Mouse (Mus musculus) midbrain, embryonic 10.5 days (tissue): Measurements from ENCODE around the gene Gad2. TPM values are rescaled to one million over a fixed set of nuclear protein-coding genes. Genes with fewer than 3 reads are reported as not detected.

Experiments used
- DNase-seq: peaks from one replicate; pipeline ENCODE4 v3.0.0-alpha.2; 2017; ENCODE audit warnings: low spot score
- H3K27ac ChIP-seq: fragments of 300-500 bp; sonication (generic); replicated peaks from 2 replicates; pipeline ENCODE4 v1.5.1; 2016; ENCODE audit warnings: mild to moderate bottlenecking
- H3K27me3 ChIP-seq: fragments of 300-500 bp; sonication (generic); 2 replicates; pipeline ENCODE4 v1.6.1; 2016; ENCODE audit warnings: low read depth, mild to moderate bottlenecking; ENCODE audit not compliant: poor library complexity, severe bottlenecking
- H3K36me3 ChIP-seq: fragments of 300-500 bp; sonication (generic); 2 replicates; pipeline ENCODE4 v1.6.1; 2016; ENCODE audit warnings: mild to moderate bottlenecking, moderate library complexity
- H3K4me1 ChIP-seq: fragments of 300-500 bp; sonication (generic); 2 replicates; pipeline ENCODE4 v1.6.1; 2016
- H3K4me3 ChIP-seq: fragments of 300-500 bp; sonication (generic); 2 replicates; pipeline ENCODE4 v1.5.1; 2016; ENCODE audit warnings: mild to moderate bottlenecking, moderate library complexity
- H3K9me3 ChIP-seq: fragments of 300-500 bp; sonication (generic); replicated peaks from 2 replicates; pipeline ENCODE4 v1.6.1; 2016; ENCODE audit warnings: mild to moderate bottlenecking
- WGBS: fragments of 180-500 bp; shearing (Covaris S2); methylation state at CpG from one replicate; pipeline ENCODE4 v1.1.7; 2016; 5-methylcytosine and 5-hydroxymethylcytosine counted together
- polyA plus RNA-seq: library from polyadenylated mRNA; unstranded; fragments of >200 nt; fragmentation: Nextera tagmentation; extraction: Ambion mirVana; gene quantifications from 2 replicates; pipeline ENCODE4 v1.2.1, GENCODE M21; 2016

Gad2 gene
- polyA plus RNA-seq, 1 experiment from 2014 or later = 4.0 TPM

DNA sequence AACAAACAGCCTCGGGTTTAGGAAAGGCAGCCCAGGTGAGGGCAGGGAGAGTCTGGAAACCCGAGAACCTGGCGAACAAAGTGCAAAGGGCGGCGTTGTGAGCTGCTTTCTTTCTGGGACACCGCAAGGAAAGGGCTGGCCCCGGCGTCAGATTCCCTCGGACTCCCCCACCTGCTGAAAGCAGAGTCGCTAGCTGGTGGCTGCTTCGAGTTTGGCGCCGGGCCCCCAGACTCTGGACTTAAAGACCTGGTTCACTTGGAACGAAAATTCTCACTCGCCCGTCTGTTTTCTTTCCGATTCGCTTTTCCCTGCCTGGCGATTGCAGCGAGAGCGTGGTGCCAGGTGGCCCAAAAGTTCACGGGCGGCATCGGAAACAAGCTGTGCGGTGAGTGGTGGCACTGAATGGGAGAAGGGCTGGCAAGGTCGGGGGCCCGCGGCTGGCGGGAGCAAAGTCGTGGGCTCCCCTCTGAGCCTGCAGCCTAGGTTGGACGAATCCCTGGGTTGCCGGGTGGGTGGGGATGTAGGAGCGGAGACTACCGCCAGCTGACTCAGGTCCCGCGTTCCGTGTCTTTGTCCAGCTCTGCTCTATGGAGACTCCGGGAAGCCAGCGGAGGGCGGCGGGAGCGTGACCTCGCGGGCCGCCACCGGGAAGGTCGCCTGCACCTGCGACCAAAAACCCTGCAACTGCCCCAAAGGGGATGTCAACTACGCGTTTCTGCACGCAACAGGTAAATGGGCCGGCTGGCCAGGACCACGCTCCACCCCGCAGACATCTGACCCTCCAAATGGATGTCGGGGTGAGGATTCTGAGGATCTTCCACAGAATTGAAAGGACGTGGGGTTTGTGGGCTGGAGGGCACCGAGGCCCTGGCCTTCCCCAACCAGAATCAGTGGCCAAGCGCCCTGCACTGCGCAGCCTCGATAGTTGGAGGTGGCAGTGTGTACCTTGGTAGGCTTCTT, 1.4 kb downstream of the Gad2 start:
- under 1% methylated on average over 60 of the region's 60 CpGs for WGBS
- Histone ChIP-seq H3K9me3 (no peaks in the 10 kb centered on the region), H3K36me3 (no peaks in the 10 kb centered on the region), H3K27me3 (peaks cover 100% of the 10 kb centered on the region), H3K27ac (peak overlapping the region; percentile 68), H3K4me3 (peak overlapping the region; percentile 56), H3K4me1 (peaks cover 47% of the 10 kb centered on the region)
- peak; percentile 50 for DNase-seq

DNA sequence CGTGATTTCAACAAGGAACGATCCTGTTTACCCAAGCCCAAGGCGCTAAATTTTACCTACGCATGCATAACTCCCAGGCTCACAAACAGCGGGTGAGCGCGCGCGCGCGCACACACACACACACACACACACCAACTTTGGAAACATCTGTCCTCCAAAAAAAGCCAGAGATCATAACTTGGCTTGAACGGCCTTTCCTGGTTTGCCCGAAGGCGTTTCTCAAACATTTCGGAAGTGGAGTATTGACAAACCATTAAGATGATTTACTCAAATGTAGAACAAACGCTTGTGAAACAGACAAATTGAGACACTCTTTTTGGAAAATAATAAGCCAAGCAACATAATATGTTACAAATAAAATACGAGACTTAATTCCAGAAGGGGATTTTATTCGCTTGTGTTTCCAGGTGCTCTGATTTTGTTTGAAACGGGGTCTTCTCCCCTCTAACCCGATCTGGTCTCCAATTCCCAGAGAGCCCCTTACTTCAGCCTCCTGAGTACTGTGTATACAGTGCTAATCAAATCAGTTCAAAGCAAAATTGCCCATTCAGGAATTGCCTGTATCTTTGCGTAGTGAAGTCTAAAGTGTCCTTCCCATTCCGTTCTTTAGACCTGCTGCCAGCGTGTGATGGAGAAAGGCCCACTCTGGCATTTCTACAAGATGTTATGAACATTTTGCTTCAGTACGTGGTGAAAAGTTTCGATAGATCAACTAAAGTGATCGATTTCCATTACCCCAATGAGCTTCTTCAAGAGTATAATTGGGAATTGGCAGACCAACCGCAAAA, 2.4 kb downstream of the Gad2 start:
- peaks cover 99% of the 10 kb centered on the region for H3K27me3 ChIP-seq
- 3% methylated on average over 27 of the region's 27 CpGs for WGBS
- no peaks in the 10 kb centered on the region for H3K36me3 ChIP-seq
- H3K27ac ChIP-seq = no peak overlapping the region
- peak overlapping the region; percentile 56; the same call in 1 of the 2 replicates for H3K4me3 ChIP-seq
- H3K9me3 ChIP-seq = no peaks in the 10 kb centered on the region
- DNase-seq = peak; percentile 40
- H3K4me1 ChIP-seq = peaks cover 46% of the 10 kb centered on the region

DNA sequence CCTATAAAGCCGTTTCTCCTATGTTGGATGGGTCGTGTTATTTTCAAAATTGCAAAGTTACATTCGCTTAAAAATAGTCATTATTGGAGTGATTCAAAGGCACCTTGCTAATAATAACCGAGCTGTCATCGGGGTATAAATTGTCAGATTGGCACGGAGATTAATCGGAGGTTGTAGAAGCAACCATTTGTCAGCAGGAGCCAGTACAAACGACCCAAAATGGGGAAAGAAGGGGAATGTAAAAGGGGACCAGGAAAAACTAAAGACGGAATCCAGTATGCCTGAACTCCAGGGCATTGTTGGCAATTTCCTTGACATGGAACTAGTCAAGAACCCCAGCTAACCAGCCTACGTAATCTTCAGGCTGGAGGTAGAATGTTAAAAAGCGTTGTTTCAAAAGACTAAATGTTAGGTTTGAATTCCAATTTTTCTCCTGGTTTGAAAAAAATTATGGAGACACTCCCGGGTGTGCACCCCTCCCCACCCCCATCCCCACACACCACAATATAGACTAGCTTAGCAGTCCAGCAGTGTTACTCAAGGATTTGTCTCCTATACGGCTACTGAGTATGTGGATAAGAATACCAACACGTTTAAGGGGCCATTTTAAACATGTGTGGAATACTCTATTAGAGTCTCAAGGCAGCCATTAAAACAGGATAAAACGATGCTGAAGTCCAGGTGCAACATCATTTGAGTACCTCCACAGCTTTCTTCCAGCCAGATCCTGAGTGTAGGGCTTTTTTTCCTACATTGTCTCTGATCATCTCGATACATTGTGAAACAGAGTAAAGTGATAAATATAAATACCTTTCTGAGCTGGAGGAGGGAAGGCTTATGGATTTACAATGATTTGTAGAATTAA, 3.3 kb downstream of the Gad2 start:
- Histone ChIP-seq H3K36me3 (no peaks in the 10 kb centered on the region), H3K9me3 (no peaks in the 10 kb centered on the region), H3K4me1 (peaks cover 39% of the 10 kb centered on the region), H3K27me3 (peaks cover 90% of the 10 kb centered on the region), H3K27ac (no peak overlapping the region), H3K4me3 (no peak overlapping the region; the same call in 1 of the 2 replicates)
- no peak for DNase-seq
- WGBS = 8% methylated on average over 16 of the region's 16 CpGs

DNA sequence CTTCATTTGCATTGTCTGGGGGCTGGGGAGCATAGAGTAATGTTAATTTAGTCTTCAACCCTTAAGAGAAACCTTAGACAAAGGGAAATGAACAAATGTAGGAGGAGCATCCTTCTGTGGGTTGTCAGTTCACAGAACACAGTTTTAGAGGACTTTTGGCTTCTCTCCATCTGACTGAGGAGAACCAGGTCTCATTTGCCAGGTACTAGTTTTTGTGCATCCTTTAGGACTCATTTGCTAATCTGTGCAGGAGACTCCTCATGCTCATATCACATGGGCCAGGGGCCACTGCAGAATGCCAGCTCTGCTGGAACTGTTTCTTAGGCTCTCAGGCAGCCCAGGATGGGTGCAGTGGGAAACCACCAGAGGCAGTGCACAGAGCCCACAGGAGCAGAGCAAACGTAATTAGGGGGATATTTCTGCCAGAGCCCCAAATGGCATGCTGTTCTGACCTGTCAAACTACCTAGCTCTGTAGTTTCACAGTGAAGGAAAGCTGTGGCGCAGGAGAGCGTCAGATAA, 5.2 kb downstream of the Gad2 start:
- no peaks in the 10 kb centered on the region for H3K36me3 ChIP-seq
- WGBS = 27% methylated on average over 3 of the region's 3 CpGs
- H3K4me3 ChIP-seq = no peak overlapping the region; the same call in 1 of the 2 replicates
- no peaks in the 10 kb centered on the region for H3K9me3 ChIP-seq
- peaks cover 74% of the 10 kb centered on the region for H3K27me3 ChIP-seq
- peaks cover 20% of the 10 kb centered on the region for H3K4me1 ChIP-seq
- no peak for DNase-seq
- 0 out of 2 replicates have a peak overlapping the region, but pooled peaks have one; percentile 9 for H3K27ac ChIP-seq

DNA sequence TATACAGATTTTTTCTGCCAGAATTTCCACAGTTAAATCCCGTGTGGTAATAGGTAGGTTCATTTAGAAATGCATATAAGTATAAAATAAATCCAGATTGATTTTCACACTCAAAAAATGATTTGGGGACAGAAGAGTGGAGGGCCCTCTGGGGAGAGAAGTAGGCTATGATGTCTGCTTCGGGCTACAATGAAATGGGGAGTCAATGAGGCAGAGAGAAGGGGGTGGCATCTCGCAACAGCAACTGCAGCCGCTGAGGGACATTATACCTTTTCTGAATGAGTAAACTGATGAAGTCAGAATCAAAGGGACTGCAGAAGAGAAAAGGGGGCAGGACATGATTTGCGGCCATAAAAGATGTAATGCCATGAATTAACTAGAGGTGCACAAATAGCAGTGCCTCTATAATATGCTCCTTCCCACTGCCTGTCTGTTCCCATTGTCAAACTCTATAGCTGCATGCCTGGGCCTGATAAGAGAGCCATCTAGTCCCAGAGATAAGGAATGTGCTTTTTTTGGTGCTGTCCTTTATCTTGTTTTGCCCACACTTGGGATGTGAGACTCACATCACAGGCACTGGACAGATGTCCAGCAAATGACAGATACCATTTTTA, 5.9 kb downstream of the Gad2 start:
- Histone ChIP-seq H3K27me3 (peaks cover 66% of the 10 kb centered on the region), H3K36me3 (no peaks in the 10 kb centered on the region), H3K4me1 (peaks cover 13% of the 10 kb centered on the region), H3K9me3 (no peaks in the 10 kb centered on the region), H3K27ac (no peak overlapping the region), H3K4me3 (no peak overlapping the region)
- WGBS = 34% methylated on average over 5 of the region's 5 CpGs
- DNase-seq = no peak

DNA sequence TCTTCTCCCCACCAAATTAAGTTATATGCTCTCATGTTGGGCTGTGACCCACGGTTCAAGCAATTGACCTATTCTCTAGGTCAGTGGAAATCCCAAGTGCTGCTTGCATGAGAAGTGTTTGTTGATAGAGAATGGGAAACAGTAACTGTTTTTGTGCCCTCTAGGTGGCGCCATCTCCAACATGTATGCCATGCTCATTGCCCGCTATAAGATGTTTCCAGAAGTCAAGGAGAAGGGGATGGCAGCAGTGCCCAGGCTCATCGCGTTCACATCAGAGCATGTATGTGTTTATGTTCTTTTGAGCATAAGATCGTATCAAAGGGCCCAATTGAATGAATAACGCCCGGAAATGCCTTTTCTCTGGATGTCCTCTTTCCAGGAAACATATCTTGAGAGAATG, 12.8 kb downstream of the Gad2 start:
- Histone ChIP-seq H3K9me3 (no peaks in the 10 kb centered on the region), H3K27me3 (0 out of 2 replicates have a peak, but pooled peaks cover 3% of the 10 kb centered on the region), H3K27ac (no peak overlapping the region), H3K36me3 (no peaks in the 10 kb centered on the region), H3K4me3 (no peak overlapping the region), H3K4me1 (no peaks in the 10 kb centered on the region)
- 42% methylated on average over 8 of the region's 8 CpGs for WGBS
- DNase-seq = no peak

DNA sequence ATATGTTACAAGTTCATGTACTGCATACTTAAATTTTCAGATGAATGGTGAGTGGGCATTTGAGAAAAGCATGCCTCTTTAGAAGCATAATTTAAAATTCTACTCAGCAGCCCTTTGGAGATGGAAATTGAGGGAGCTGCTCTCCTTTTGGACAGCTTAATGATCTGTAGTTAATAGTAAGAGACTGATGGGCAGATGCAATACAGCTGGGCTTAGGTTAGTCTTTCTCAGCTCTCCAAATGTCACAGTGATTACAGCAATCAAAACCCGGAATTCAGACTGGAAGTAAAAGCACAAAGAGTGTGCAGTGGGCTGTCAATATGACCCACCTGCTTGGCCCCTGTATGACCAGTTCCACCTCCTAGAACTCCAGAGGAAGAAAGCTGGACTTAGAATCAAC, 24.1 kb downstream of the Gad2 start:
- Histone ChIP-seq H3K27ac (no peak overlapping the region), H3K4me1 (no peaks in the 10 kb centered on the region), H3K36me3 (no peaks in the 10 kb centered on the region), H3K9me3 (no peaks in the 10 kb centered on the region), H3K27me3 (no peaks in the 10 kb centered on the region), H3K4me3 (no peak overlapping the region)
- WGBS = 75% methylated on average over 1 of the region's 1 CpGs
- DNase-seq = no peak

DNA sequence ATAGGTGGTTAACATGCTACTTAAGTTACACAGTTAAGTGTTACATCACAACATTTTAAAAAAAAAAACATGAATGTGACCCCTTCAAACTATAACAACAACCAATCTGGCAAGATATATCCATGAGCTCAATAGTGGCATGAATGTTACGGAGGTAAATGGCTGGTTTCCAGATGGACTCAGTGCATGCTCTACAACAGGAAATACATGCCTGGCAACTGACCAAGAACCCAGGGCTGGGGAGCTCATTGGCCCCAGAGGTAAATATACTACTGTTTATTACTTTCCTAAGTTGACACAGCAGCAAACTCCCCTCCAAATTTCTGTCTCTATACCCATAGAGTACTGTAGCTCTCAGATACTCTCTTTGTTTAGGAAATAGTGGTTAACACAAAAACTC, 26.4 kb downstream of the Gad2 start:
- 94% methylated on average over 1 of the region's 1 CpGs for WGBS
- no peaks in the 10 kb centered on the region for H3K36me3 ChIP-seq
- H3K4me3 ChIP-seq = no peak overlapping the region
- no peaks in the 10 kb centered on the region for H3K27me3 ChIP-seq
- no peak overlapping the region for H3K27ac ChIP-seq
- no peak for DNase-seq
- no peaks in the 10 kb centered on the region for H3K4me1 ChIP-seq
- H3K9me3 ChIP-seq = no peaks in the 10 kb centered on the region

DNA sequence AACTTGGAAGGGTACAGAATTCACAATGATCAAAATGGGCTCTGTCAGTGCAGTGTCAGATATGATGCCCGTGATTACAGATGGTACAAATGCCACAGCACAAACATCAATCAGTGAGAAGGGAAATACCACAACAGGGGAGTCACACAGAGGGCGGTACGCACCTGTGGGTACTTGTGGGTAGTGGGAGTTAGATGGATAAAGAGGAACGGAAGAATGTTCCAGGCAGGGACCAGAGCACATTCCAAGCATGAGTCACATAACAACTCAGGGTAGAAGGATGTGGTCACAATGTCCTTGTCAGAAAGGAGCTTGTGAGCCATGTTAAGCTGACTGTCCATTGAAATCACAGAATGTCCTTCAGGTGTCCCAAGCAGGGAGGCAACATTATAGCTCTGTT, 29.8 kb downstream of the Gad2 start:
- Histone ChIP-seq H3K27me3 (no peaks in the 10 kb centered on the region), H3K27ac (no peak overlapping the region), H3K4me1 (no peaks in the 10 kb centered on the region), H3K36me3 (no peaks in the 10 kb centered on the region), H3K4me3 (no peak overlapping the region), H3K9me3 (no peaks in the 10 kb centered on the region)
- WGBS = 86% methylated on average over 4 of the region's 4 CpGs
- DNase-seq = no peak

DNA sequence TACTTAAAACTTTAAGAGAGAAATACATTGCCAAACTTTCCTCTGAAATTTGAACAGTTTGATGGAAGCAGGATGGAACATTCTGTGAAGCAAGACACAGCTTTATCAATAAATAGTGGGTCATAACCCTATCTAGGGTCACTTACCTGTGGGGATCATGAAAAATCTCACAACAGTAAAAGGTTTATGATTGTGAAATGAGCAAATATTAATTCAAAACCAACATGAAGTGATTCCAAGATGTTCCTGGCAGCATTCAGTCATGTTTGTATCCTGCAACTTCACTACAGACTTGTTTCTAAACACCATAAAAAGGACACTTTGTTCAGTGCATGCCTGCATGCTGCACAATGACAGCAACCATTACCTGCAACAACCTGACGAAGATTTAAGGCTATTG, 41.7 kb downstream of the Gad2 start:
- Histone ChIP-seq H3K9me3 (no peaks in the 10 kb centered on the region), H3K36me3 (no peaks in the 10 kb centered on the region), H3K27ac (no peak overlapping the region), H3K27me3 (no peaks in the 10 kb centered on the region), H3K4me3 (no peak overlapping the region), H3K4me1 (no peaks in the 10 kb centered on the region)
- no peak for DNase-seq
- WGBS = 78% methylated on average over 1 of the region's 1 CpGs

DNA sequence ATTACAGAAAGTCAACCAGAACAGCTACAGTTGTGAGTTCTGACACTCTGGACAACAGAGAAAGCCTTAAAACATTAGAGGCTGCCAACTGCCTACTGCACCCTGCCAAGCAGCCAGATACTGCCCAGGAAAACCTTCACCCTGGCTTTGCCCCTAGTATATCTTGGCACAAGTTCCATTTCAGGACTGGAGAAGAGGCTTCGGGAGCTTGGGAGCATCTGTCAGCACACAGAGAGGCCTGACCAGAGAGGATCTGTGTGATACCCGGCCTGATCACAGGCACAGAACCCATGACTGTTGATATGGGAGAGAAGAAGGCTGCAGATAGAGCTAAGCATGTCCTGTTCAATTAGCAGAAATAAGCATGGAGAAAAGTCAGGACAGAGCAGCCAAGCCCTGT, 48.4 kb downstream of the Gad2 start:
- WGBS = 84% methylated on average over 2 of the region's 2 CpGs
- no peaks in the 10 kb centered on the region for H3K36me3 ChIP-seq

DNA sequence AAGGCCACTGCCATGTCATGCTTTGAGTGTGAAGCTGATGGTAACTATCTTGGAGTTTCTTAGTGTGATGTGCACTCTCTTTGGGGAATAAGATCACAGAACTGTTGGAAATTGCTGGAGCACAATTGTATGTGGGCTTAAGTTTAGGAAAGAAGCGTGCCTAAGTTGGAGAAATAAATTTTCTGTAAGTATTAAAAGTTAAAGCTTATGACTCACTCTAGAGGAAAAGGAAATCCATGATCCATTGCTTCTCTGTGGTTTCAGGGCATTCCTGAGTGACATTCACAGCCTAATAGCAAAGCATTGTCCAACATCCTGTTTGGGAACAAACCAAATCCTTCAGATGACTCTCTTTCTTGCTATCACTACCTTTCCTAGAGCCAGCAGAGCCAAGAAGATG, 49.3 kb downstream of the Gad2 start:
- Histone ChIP-seq H3K9me3 (no peaks in the 10 kb centered on the region), H3K4me1 (no peaks in the 10 kb centered on the region), H3K4me3 (no peak overlapping the region), H3K27ac (no peak overlapping the region), H3K27me3 (no peaks in the 10 kb centered on the region), H3K36me3 (no peaks in the 10 kb centered on the region)
- 73% methylated on average over 1 of the region's 1 CpGs for WGBS
- no peak for DNase-seq

More for the DNA sequence above, 48.4 kb downstream of the Gad2 start:
- Histone ChIP-seq H3K27me3 (no peaks in the 10 kb centered on the region), H3K4me3 (no peak overlapping the region), H3K4me1 (no peaks in the 10 kb centered on the region), H3K27ac (no peak overlapping the region), H3K9me3 (no peaks in the 10 kb centered on the region)
- no peak for DNase-seq
